Mouse (Mus musculus) lung, postnatal 10 days (tissue): ENCODE data around the gene Gm14685.
"Not testable (repeated sequence)": the region's sequence is repeated elsewhere in the genome, so short reads cannot be mapped to it uniquely, and the experiment has no call there.

ENCODE experiments used
- DNase-seq: peaks from one replicate; pipeline ENCODE4 v3.0.0; 2021

Gm14685 gene

DNA sequence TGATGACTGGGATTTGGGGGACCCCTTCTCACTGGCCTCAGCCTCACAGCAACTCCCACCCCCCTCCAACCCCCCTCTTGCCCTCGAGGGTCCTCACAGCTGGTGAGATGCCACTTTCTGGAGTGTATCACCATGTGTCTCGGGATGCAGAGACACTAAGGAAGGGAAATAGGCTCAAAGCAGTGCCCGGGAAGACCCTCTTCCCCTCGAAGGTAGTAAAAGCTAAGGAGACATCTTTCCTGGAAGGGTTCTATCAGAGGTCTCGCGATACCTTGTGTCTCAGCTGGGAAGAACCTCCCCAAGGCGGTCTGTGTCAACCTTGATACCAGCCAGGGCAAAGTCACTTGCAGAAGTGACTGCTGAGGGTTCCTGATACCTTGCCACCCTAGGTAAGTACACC lies at the start of gene Gm14685:
Gm14685 (plus strand) TSS at position 301 of the 400 bp plus-strand sequence.
- not testable (repeated sequence) for DNase-seq

GRCm38 (mm10) chrX:73082267-73083055 lies 34.4 kb upstream of the Gm14685 start, which contains the start of gene Xlr4a:
Gene Xlr4a (minus strand): TSS chrX:73082478.
- not testable (repeated sequence) for DNase-seq

DNA sequence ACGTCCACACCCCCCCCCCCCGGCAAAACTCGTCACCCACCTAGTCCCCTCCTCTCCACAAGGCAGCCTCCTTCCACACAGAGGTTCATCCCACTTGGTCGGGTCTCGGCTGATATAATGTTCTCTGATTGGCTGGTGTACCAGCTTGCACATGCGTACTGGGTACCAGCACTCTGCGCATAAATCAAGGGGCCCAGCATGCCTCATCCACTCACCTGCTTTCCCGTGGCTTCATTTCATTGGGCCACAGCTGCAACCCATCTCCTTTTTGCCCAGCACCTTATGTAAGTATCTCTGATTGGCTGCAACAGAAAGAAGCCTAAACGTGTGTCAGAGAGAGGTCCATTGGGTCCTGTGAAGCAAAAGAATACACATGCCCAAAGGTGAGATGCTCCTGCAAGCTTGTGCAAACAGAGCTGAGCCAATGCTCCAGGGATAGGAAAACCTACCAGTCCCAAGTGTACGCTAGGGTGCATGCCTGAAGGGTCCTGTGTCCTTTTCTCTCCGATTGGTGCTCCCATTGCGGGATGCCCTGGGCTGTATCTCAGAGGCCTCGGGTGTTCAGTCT lies 19.8 kb upstream of the Gm14685 start, which contains the start of gene Xlr3a:
Xlr3a (minus strand) TSS at position 155 of the 568 bp plus-strand sequence.
- DNase-seq, result peak; percentile 14

DNA sequence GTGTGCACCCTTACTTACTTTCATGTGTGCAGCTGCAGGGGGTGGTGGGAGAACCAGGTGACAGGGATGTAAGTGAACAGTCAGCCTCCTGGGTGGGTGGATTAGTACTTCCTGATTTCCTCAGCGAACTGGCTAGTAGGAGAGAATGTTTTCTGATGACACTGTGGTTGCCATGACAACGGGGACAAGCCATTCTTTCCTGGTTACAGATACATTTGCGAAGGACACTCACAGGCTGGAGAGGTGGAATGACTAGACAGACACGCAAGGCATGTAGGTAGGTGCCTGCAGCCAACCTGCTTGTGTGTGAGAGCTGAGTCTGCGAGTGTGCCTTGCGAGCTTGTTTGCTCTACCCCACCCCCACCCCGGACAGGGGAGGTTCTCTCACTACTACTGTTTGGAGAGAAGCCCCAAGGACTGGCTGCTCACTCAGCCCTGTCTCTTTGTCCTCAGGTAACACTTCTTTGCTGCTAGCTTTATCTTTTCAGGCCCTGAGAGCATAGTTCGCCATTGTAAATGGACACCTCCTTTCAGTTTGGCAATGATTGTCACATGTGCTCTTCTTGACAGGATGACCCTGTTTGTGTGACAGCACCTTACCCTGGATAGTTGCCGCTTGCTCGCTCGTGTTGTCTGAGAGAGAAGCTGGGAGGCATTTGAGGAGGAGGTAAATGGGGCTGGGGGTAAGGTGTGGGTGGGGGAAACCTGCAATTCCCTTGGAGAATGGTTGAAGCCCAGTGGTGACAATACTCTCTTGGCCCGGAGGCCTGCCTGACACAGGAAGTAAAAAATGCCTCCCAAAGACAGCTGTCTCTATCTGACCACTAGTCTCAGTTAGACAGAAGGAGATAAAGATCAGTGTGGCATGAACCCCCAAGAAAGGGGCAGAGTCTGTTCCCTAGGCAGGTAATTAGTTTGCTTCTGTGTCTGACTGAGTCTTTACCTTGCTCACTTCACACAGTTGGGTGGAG lies 6.3 kb downstream of the Gm14685 start:
- not testable (repeated sequence) for DNase-seq

DNA sequence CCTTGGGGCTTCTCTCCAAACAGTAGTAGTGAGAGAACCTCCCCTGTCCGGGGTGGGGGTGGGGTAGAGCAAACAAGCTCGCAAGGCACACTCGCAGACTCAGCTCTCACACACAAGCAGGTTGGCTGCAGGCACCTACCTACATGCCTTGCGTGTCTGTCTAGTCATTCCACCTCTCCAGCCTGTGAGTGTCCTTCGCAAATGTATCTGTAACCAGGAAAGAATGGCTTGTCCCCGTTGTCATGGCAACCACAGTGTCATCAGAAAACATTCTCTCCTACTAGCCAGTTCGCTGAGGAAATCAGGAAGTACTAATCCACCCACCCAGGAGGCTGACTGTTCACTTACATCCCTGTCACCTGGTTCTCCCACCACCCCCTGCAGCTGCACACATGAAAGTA lies 26.4 kb downstream of the Gm14685 start:
- not testable (repeated sequence) for DNase-seq

- not testable (repeated sequence) for DNase-seq
These were observed 31.6 kb downstream of the Gm14685 start, which contains the start of gene Xlr5b for GRCm38 (mm10) chrX:73148496-73148895. Gene Xlr5b (plus strand): TSS chrX:73148796.

DNA sequence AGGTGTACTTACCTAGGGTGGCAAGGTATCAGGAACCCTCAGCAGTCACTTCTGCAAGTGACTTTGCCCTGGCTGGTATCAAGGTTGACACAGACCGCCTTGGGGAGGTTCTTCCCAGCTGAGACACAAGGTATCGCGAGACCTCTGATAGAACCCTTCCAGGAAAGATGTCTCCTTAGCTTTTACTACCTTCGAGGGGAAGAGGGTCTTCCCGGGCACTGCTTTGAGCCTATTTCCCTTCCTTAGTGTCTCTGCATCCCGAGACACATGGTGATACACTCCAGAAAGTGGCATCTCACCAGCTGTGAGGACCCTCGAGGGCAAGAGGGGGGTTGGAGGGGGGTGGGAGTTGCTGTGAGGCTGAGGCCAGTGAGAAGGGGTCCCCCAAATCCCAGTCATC lies 32.5 kb downstream of the Gm14685 start, which contains the start of gene DXBay18:
DXBay18 (minus strand) TSS at position 101 of the 400 bp plus-strand sequence.
- not testable (repeated sequence) for DNase-seq

GRCm38 (mm10) chrX:73176889-73177288 lies 60.0 kb downstream of the Gm14685 start, which contains the start of gene Spin2d:
Gene Spin2d (minus strand): TSS chrX:73176989.
- not testable (repeated sequence) for DNase-seq
